In the genomic region with DNA sequence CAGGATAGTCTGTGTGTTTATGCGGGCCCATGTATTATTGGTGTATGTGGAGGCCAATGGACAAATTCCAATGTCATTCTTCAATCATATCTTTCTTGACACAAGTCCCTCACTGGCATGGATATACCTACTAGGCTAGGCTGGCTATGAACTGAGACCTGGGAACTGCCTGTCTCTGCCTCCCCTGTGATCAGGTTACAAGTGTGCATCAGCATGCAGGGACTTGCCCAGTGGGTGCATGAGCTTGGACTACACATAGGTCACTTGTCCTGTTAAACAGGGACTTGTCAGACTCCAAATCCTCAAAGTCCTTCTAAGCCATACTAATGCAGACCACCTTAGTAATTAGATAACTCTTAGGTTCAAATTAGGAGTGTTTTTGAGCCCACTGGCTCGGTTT, we compare ENCODE assay signal across 16 mouse cellular contexts.
"Had no signal": no experiment of that assay in that cellular context is flagged by ENCODE, and none has a peak within 500 bp of the region (broad histone marks: within the 10 kb centered on the region; RNA-seq: fewer than 3 reads in every experiment).

No protein-coding gene starts in this region.

- H3K36me3 ChIP-seq: neural tube, embryonic 13.5 days; neural tube, embryonic 15.5 days; stomach, embryonic 15.5 days had no signal

- H3K4me1 ChIP-seq: stomach, embryonic 15.5 days had no signal

- H3K27me3 ChIP-seq: neural tube, embryonic 13.5 days; neural tube, embryonic 15.5 days; stomach, embryonic 15.5 days had no signal

- H3K27ac ChIP-seq: neural tube, embryonic 13.5 days; neural tube, embryonic 15.5 days; stomach, embryonic 15.5 days; stomach, postnatal 0 days had no signal

- DNase-seq: retina, postnatal 1 day; right cerebral cortex, adult 18-20 months; right cerebral cortex, postnatal 14 days; right cerebral cortex, postnatal 25 days; right cerebral cortex, postnatal 4 days; spleen, adult 18-20 months; thymus, adult 18-20 months; thymus, adult 2 months; thymus, postnatal 14 days; thymus, postnatal 25 days; thymus, postnatal 36 days; thymus, postnatal 4 days had no signal

- H3K4me3 ChIP-seq: neural tube, embryonic 13.5 days; neural tube, embryonic 15.5 days; stomach, embryonic 15.5 days had no signal

- H3K9ac ChIP-seq: neural tube, embryonic 13.5 days; neural tube, embryonic 15.5 days; stomach, embryonic 15.5 days had no signal

- H3K4me2 ChIP-seq: neural tube, embryonic 13.5 days; neural tube, embryonic 15.5 days; stomach, embryonic 15.5 days had no signal

- H3K9me3 ChIP-seq: neural tube, embryonic 13.5 days; neural tube, embryonic 15.5 days; stomach, embryonic 15.5 days had no signal
